Mouse (Mus musculus) lung, postnatal 4 days (tissue): ENCODE measurements at regions not wholly inside any gene's neighbourhood (a gene's known extent, or its start where the extent isn't known, plus 50 kb on each side); places are given as distances from the start of the nearest gene placed in this dataset.
A peak's percentile ranks its signal among the peaks of the same experiment; 100 is the strongest.

Experiments used
- DNase-seq, 2 experiments: peaks; one replicate each; pipeline ENCODE4 v3.0.0; 2021

DNA sequence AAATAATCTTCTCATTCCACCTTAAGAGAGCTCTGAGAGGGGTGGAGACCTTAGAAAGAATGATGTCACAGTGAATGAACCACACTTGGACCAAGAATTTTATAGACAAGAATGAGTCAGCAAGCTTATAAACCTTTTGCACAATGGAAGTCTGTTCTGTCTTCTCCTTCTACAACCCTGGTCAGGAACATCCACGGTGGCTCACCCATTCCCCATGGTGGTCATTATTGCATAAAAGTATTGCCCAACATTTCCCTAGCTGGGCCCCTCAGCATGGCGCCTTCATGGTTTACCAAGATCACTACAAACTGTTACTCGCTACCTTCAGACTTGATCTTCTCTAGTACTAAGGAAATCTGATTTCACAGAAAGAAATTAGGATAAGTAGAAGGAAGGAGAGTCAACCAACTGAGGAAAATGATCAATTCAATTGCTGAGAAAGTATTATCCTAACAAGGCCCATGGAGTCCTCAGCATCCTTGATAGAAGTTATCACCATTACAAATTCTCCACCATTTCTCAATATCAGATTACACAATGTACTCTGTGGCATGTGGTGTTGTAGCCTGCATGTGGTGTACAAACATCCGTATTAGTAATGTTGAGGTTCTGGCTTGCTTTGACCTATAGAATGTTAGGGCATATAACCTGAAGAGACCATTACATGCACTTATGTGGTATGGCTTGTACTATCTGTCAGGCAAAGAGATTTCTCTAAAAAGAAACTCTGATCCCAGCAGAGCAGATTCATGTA is 165.1 kb upstream of the Serpine2 start:
- no peak for DNase-seq

DNA sequence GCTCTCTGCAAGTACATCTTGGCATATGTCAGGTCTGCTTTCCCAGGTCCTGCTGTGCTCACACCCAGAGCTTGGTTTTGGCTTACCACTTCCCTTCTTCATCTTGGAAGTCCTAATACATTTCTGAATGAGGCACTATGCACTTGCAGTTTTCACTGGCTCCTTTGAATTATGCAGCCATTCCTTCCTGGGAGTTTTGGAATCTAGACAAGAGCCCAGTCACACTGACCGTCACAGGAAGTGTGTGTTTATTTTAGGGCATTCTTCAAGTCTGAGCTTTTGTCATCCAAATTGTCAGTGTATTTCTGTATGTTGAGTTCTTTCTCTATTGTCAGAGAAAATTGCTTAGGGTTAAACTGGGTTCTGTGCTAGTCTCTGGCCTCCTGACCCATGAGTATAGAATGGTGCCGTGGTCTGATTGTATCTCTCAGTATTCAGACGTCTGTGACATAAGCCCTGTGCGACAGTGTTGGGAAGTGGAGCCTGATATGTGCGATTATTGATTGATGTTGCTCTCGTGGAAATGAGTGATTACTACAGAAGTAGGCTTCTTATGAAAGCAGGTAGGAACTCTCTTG is 162.6 kb upstream of the Serpine2 start:
- peak in 1 of 2 experiments; percentile 28 for DNase-seq

DNA sequence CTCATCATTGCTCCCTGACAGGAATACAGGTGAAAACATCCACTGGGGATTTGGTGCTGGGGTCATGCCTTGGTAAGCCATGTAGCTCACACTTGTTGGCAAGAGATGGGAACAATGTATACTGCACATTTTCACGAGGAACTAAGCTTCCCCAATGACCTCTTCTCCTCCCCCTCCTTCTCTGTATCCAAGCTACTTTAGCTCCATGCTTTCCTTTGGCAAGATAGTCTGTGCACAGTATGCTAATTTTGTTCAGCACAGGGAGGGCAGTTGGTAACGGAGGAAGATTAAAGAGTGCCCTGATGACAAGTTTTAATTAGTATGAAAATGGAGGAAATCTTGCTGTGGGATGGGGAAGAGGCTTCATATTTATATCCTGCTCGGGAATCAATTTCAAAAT is 160.9 kb upstream of the Serpine2 start:
- DNase-seq = no peak

DNA sequence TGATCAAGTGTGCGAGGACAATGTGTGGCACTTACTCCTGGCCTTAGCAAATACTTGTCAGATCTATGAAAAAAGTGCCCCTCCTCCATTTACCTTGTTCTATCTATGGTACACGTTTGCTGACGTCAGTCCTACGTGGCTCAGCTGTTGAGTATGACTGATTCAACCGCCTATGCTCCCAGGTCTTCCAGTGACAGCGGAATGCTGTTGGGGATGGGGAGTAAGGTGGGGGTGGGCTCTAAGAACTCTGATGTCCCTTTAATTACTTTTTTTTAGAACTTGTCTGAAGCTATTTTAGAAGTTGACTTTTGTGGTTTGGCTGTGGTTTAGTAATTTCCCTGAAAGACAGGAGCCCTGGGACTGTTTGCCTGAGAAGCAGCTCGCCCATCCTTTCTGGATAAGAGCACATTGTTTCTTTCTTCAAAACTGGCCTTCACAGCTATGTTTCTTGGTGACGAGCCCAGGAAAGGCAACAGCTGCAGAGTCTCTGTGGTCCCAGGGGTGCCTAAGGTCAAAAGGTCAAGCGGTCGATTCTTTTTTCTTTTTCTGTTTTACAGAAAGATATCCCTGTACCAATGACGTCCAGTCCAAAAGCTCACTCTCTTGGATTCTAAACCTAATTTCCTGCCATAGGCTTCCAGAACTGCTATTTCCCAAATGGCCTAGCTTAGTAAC is 157.5 kb upstream of the Serpine2 start:
- DNase-seq = peak; percentile 46 to 52

DNA sequence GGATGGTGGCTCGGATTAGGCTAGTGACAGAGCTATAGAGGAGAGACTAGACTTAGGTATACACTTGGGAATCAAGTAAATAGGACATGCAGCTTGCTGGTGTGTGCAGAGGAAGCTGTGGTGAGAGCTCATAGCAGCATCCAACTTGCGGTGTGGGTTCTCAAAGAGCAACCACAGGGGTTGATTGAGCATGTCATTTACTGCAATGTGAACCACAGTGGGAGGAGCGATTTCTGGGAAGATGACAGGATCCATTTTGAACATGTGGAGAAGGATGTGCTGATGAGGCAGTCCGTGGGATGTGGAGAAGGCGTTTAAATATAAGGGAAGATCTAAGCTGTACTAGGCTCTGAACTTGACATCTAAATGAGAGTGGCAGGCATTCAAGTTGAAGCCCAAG is 154.5 kb upstream of the Serpine2 start:
- DNase-seq = no peak

DNA sequence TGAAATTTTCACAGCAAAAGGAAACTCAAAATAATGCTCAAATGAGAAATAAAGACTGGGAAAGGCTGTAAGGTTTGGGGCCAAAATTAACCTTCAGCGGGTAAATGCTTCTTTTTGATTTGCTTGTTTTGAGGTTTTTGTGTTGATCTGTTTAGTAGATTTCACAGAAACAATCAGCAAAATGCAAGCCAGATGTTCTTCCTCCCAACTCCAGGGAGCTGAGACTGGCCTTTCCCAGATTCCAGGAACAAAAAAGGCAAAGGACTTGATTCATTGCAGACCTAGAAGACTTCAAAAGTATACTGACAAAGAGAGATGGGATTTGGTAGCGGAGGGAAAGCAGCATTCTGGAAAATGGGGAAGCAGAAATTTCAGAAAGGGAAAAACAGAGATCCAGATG is 153.6 kb upstream of the Serpine2 start:
- DNase-seq = no peak

DNA sequence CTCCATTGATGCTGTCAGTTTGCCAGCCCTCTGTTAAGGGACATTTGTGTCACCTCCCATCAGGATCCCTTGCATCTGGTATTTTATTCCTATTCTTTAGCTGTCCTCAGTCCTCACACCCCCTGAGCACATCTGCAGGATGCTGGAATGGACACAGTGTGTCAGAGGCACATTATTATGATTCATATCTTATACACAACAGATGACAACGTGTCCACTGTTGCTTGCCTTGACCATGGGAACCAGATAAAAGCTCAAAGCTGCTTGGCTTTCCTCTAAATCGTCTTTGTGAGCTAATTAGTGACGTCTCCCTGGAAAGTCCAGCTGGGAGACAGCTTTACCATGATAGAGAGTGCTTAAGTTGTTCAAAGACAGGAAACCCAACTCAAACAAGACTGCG is 149.7 kb upstream of the Serpine2 start:
- DNase-seq = peak; percentile 26 to 43

DNA sequence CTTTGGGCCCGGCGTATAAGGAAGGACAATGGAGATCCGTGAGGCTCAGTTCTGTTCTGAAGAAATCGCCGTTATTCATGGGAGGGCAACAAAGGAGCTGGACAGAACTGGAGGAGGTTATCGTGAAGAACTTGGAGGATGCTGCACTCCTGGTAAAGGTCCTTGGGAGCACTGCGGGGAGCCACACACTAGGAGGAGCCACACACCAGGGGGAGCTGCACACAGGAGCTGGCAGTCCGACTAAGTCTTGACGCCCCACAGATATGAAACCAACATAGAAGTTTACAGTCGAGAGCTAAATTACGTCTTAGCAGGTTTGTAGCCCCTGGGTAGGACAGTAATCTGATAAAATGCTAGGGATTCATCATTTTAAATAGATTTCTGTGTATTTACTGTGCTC is 138.1 kb upstream of the Serpine2 start:
- DNase-seq = peak; percentile 55 to 57

DNA sequence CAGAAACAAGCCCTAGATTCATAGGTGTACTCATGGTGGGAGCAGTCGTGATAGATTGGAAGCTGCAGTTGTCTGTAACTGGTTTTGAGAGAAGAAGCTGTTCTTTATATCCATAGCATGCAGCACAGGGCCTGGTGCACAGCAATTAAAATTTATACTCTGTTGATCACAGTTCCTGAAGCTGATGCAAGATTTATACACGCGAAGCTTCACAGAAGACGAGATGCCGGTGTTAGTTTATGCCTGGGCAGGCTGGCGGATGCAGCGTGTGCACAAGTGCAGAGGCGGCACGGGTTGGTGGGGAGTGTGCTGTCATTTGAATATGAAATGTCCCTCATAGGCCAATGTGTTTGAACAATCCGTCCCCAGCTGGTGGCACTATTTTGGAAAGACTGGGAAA is 136.9 kb upstream of the Serpine2 start:
- no peak for DNase-seq

DNA sequence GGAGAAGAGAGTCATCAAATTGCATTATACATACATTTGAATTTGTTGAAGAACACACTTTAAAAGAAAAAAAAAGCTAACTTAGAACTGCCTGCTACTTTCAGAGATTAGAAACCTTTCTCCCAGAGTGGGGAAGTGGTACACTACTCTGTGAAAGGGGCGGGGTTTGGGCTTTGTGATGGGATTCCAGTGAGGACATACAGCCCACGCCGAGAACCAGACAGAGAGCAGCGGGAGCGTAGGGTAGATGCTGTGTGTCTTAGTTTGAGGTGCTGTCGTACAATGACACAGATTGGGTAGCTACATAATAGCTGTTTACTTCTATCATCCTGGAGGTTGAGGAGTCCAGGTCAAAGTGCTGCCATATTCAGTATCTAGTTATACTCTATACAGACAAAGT is 136.5 kb upstream of the Serpine2 start:
- no peak for DNase-seq

DNA sequence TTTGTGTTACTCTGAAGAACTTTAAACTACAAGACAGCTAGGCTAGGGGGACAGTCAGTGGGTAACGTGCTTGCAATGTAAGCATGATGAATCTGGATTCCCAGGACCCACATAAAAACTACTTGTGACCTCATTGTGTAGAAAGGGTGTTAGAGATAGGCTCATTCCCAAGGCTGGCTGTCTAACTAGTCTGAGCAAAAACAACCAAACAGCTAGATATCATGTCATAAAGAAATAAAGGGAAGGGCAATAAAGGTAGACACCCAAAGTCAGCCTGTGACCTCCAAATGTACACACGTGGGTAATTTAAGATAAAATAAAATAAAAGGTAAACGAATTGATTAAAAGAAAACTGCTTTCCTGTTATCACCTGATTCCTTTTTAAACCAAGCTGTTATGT is 123.7 kb upstream of the Serpine2 start:
- DNase-seq = no peak

DNA sequence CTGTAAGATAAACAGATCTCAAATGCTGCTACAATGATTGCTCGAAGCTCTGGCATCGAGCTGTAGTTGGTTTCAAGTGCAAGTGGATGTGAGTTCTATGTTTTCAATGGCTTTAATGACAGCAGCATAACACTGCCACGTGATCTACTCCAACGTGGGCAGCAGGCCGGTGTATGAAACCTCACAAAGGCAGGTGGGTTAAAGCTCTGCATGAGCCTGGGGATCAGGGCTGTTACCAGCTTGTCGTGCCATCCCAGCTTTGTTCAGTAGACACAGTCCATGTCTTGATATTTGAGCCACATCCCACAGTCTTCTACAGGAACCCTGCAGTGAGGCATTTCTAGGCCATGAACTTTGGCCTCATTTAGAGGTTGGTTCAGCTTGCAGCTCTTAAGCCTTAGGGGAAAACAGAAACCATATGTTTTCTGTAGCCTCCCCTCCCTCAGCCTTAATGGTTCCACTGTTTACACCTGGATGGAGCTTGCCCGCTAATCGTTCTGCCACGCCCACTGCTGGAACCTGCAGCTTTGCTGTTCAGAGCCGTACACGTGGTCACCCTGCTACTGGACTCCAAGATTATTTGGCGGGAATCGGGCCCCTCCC is 121.8 kb upstream of the Serpine2 start:
- no peak for DNase-seq

DNA sequence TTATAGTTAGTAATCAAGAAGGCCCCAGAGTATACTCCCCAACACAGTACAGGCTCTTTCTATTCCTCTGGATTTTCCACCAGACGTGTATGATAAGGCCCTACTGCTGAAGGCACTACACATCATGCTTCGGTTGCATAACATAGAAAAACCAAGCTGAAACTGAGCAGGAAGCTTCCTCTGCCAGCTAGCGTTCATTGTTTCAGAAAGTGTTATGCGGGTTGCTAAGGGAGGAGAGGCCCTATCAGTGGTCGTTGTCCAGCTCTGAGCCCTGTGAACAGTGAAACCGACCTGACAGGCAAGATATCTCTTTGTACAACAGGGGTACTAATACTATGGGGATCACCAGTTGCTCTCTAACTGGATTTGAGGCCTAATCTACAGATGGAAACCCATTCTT is 118.9 kb upstream of the Serpine2 start:
- DNase-seq = no peak

DNA sequence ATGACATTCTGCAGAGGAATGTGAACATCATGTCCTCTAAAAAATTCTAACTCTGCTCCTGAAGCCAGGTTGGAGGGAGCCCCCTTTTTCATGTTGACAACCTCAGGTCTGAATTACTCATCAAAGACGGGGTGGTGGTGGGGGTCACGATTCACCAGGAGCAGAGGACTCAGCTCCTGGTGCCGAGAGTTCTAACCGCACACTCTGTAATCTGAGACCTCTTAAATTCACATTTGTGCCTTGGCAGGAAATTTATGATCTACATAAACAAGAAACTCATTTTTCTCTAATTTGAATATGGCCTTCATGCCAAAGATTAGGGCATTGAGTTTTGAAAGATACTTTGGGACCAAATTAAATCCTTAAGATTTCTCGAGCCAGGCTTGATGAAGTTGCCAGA is 117.2 kb upstream of the Serpine2 start:
- no peak for DNase-seq

DNA sequence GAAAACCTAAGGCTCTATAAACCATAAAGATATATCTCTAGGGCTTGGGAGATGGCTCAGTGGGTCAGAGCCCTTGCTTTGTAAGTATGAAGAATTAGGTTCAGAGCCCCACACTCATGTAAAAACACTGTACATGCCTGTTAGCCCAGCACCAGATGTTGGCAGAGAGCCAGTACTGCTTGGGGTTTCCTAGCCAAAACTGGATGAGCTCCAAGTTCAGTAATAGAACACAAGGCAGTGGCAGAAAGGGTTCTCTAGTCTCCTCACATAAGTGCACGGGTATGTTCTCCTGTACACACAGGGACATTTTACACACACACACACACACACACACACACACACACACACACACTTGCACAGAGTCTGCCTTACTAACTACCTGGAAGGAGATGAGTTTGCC is 95.1 kb upstream of the Serpine2 start:
- peak; percentile 42 to 53 for DNase-seq

DNA sequence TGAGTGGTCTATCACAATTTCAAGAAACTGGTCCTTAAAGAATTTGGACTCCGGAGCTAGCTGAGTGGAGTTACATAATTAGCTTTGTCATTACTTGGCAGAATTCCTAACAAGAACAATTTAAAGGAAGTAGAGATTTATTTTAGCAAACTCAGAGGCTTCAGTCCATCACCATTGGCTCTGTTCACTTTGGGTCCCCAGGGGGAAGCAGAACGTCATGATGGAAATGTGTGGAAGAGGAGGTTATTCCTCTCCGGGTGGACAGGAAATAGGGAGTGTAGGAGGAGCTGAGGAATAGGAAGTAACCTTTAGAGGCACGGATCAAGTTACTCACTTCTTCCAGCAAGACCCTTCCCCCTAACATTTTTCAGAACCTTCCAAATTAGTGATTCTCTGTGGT is 83.3 kb upstream of the Serpine2 start:
- DNase-seq = no peak

DNA sequence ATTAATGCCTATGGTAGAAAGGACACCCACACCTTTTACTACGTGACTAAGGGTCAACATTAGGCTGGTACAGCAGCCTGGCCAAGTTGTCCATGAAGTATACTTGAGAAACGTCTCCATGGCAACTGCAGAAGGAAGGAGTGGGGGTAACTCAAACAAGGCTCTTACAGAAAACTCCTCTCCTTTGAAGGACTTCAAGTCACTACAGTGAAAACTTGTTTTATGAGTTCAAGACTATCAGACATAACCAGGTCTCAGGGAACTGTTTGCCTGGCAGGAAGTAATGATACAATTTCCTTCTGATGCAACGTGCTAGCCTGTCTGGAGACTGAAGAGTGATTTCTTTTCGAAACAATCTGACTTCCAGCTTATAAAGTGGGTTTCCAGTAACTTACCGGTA is 71.5 kb upstream of the Serpine2 start:
- DNase-seq = peak; percentile 42 to 48

DNA sequence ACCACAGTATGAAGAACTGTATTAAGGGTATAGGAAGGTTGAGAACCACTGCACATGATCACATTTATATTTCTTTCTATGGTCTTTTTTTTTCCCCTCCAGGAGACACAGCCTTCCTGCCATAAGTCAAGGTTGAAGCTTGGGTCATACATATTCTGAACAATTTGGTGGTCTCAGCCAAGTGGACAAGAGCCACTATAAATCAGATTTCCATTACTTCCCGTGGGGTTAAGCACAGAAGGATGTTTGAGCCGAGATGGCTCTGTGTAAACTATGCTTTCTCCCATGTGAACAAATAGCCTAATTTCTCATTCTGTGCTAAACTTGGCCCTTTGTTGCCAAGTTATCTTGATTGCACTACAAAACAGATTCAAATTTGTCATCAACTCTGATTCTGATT is 66.8 kb upstream of the Serpine2 start:
- DNase-seq = no peak

DNA sequence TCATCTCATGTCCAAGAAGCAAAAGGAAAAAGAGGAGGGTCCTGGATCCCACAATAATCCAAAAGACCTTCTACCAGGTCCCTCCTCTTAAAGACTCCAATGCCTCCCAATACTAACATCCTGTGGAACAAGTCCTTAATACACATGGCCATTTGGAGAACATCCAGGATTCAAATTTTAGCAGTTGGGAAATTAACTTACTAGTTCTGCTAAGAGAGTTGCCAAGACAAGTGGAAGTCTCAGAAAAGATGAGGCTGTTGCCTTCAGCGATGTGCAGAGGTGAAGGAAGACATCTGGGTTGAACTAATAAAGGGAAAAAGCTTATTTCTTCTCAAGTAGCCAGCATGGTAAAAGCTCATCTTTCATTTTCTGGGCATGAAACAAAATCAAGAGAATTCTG is 64.8 kb upstream of the Serpine2 start:
- DNase-seq = no peak

DNA sequence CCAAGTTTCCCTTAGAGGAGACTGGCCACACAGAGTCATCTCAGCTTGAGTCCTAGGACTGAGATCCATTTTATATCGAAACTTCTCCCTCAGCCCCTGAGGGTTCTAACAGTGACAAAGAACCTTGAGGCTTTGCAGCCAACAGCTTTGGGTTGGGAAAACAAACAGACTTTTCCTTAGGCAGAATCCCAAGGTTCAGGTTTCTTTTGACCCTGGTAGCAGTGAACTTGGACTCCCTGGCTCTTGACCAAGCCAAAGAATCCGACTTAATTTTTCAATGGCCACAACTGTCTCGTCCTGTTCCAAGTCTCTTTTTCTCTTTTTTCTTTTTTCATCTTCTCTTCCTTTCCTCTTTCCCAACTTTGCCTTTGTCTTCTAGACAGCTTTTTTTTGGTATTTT is 60.9 kb upstream of the Serpine2 start:
- DNase-seq = no peak

DNA sequence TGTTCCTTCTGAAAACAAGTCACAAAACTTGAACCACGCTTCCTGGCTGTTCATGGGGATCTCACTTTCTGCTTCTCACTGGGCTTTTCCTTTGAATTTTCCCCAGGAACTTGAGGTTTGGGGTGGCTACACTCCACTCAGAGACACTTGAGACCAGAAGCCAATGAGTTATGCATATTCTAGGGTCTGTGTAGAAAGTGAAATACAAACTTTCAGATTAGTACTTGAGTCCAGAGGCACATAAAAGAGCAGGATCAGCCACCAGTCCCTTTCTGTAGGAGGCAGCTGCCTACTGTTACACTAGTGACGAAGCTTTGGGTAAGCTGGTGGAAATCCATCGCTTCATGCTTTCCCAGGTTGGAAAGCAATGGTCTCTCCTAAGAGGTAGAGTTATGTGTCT is 60.4 kb upstream of the Serpine2 start:
- no peak for DNase-seq

DNA sequence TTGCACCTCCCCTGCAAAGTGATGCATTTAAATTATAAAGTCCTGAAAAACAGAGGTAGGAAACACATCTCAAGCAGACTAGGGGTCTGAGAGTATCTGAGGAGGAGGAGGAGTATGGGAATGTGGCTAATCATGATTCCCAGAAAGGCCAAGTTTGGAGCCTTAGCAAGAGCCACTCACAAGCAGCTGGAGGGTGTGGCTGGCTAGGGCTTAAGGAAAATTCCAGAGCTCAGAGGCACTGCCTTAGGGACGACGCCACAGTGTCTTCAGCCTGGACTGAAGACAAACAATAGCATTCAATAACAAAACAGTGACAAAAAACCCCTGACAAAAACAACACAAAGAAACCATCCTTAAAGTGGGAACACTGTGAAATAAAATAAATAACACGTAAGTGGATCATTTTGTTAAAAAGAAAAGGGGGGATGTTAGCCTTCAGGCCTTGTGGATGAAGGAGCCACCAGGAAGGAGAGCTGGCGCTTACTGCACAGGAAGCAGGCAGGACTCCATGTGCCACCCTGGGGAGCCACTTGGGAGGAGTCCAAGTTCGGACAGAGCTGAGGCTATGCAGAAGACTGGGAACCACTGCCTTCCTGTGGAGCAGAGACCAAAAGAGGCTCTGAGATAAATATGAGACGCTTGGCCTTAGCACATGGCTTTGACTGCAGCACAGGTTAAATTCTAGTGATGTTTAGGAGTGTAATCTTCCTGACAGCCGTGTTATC is 56.6 kb upstream of the Serpine2 start:
- DNase-seq = peak in 1 of 2 experiments; percentile 54
